Mouse (Mus musculus) lung, adult 2 months (tissue): Measurements from ENCODE around the gene Sct.

Experiments used
- CTCF ChIP-seq: fragments of 200-500 bp; IDR thresholded peaks from 2 replicates; pipeline ENCODE4 v1.5.1; 2011; ENCODE audit warnings: mild to moderate bottlenecking, low read length, control low read depth; ENCODE audit not compliant: insufficient read depth
- POLR2A ChIP-seq: fragments of 200-500 bp; IDR thresholded peaks from 2 replicates; pipeline ENCODE4 v1.6.1; 2011; ENCODE audit warnings: low read depth, mild to moderate bottlenecking, control low read depth, low read length, borderline replicate concordance; ENCODE audit errors: extremely low read depth

DNA sequence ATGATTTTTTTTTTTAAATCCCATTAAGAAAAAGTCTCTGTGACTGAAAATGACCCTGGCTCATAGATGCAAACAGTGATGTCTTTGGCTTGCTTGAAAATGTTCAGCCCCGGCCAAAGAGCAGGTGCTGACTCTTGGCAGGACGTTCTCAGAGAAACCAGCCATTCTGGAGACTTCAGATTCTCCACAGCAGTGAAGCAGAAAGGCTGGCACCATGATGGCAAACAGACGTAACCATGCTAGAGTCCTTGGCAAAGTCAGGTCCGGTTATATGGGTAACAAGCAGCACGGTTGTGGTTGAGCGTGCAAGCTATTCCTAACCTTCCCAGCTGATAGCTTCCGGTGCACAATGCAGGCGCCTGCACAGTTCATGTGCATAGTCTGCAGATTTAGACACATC lies 20.2 kb upstream of the Sct start:
- TF ChIP-seq CTCF (no peak), POLR2A (no peak)
